In the genomic region with DNA sequence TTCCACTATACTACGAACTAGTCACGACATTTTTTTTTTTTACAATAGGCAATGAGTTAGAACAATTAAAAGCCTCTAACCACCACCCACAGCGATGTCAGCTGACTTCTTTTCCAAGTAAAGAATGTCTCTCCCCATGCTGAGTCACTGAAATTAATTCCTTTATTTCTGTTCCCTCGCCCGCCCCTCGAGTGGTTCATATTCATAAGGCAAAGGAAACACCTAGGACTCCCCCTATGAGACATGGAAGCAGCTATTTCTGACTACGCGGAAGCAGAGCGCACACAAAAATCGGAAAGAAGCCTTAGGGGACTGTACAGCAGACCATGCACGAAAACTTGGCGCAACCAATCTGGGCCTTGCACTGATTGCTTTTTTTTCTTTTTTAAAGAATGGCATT, we compare ENCODE assay signal across 12 mouse cellular contexts.
DNase-seq lines count a peak whose midpoint lies in the region; ATAC-seq and TF ChIP-seq lines count a peak whose summit lies in the region.
"Had no signal": no experiment of that assay in that cellular context is flagged by ENCODE, and none has a peak within 500 bp of the region (broad histone marks: within the 10 kb centered on the region; RNA-seq: fewer than 3 reads in every experiment).

No protein-coding gene starts in this region.

- no peak overlapping the region for H3K27ac ChIP-seq in neural tube, embryonic 12.5 days
- no peak overlapping the region for H3K27ac ChIP-seq in hindbrain, embryonic 13.5 days
- no peak overlapping the region for H3K27ac ChIP-seq in midbrain, postnatal 0 days (ENCODE audit: low read depth, low read length)
- H3K27ac ChIP-seq: liver, embryonic 14.5 days had no signal

- no peak for DNase-seq in frontal cortex, postnatal 14 days (ENCODE audit: low spot score in 2 of 2)
- DNase-seq in neural tube, embryonic 10.5 days (ENCODE audit: extremely low spot score, low spot score), result no peak
- no peak for DNase-seq in midbrain, postnatal 0 days (ENCODE audit: low spot score)
- no peak for DNase-seq in adrenal gland, postnatal 25 days
- no peak for DNase-seq in lung, adult 18-20 months
- DNase-seq: cerebellum, adult 9-11 months had no signal

- no peaks in the 10 kb centered on the region for H3K9me3 ChIP-seq in neural tube, embryonic 12.5 days
- H3K9me3 ChIP-seq in hindbrain, embryonic 13.5 days, result no peaks in the 10 kb centered on the region
- H3K9me3 ChIP-seq in midbrain, postnatal 0 days (ENCODE audit: low read length), result no peaks in the 10 kb centered on the region

- peaks cover 7% of the 10 kb centered on the region for H3K4me1 ChIP-seq in neural tube, embryonic 12.5 days
- peaks cover 9% of the 10 kb centered on the region; the same call in 1 of the 2 replicates for H3K4me1 ChIP-seq in hindbrain, embryonic 13.5 days (replicated peaks)
- H3K4me1 ChIP-seq in midbrain, postnatal 0 days (ENCODE audit: insufficient read depth, low read length), result peaks cover 5% of the 10 kb centered on the region; the same call in 1 of the 2 replicates
- H3K4me1 ChIP-seq: megakaryocyte, embryonic 14.5 days had no signal

- TF ChIP-seq CTCF in midbrain, postnatal 0 days (IDR thresholded peaks at IDR 0.05), result no peak

- H3K4me2 ChIP-seq in neural tube, embryonic 12.5 days (replicated peaks), result peak overlapping the region; percentile 90
- peak overlapping the region; percentile 83; the same call in 1 of the 2 replicates for H3K4me2 ChIP-seq in hindbrain, embryonic 13.5 days
- H3K4me2 ChIP-seq in midbrain, postnatal 0 days (ENCODE audit: low read depth, low read length, poor library complexity, severe bottlenecking), result peak overlapping the region; percentile 89; the same call in 1 of the 2 replicates

- 75% methylated on average over 12 of the region's 12 CpGs for whole genome bisulfite sequencing in neural tube, embryonic 12.5 days
- WGBS in hindbrain, embryonic 13.5 days, result 61% methylated on average over 12 of the region's 12 CpGs
- 53% methylated on average over 12 of the region's 12 CpGs for WGBS in midbrain, postnatal 0 days

- H3K27me3 ChIP-seq in neural tube, embryonic 12.5 days (replicated peaks), result no peaks in the 10 kb centered on the region; the same call in 1 of the 2 replicates
- no peaks in the 10 kb centered on the region for H3K27me3 ChIP-seq in hindbrain, embryonic 13.5 days
- no peaks in the 10 kb centered on the region for H3K27me3 ChIP-seq in midbrain, postnatal 0 days (ENCODE audit: insufficient read depth, low read length)

- H3K9ac ChIP-seq in neural tube, embryonic 12.5 days, result no peak overlapping the region
- no peak overlapping the region for H3K9ac ChIP-seq in hindbrain, embryonic 13.5 days
- H3K9ac ChIP-seq in midbrain, postnatal 0 days (replicated peaks; ENCODE audit: low read length, poor library complexity, severe bottlenecking), result no peak overlapping the region
- H3K9ac ChIP-seq: liver, embryonic 14.5 days had no signal

- H3K36me3 ChIP-seq in neural tube, embryonic 12.5 days, result no peaks in the 10 kb centered on the region
- H3K36me3 ChIP-seq in hindbrain, embryonic 13.5 days, result no peaks in the 10 kb centered on the region
- H3K36me3 ChIP-seq in midbrain, postnatal 0 days (ENCODE audit: insufficient read depth, low read length), result no peaks in the 10 kb centered on the region

- peak; percentile 38 for ATAC-seq in frontal cortex, adult (ENCODE audit: low TSS enrichment)
- no peak for ATAC-seq in neural tube, embryonic 12.5 days (ENCODE audit: low FRiP score, low read depth)
- no peak for ATAC-seq in hindbrain, embryonic 13.5 days (ENCODE audit: low FRiP score)
- ATAC-seq in midbrain, postnatal 0 days (ENCODE audit: low FRiP score), result no peak
- ATAC-seq: inflammation-experienced regulatory T-cells, adult 6 months had no signal

- H3K4me3 ChIP-seq in neural tube, embryonic 12.5 days, result no peak overlapping the region
- H3K4me3 ChIP-seq in hindbrain, embryonic 13.5 days, result no peak overlapping the region
- no peak overlapping the region for H3K4me3 ChIP-seq in midbrain, postnatal 0 days (ENCODE audit: low read depth, low read length)
